Mouse (Mus musculus) brain, embryonic 14.5 days (tissue): ENCODE measurements around the gene Nfkb2.

Experiments
- CTCF ChIP-seq: fragments of 200-500 bp; IDR thresholded peaks from 2 replicates; pipeline ENCODE4 v1.5.1; 2012; ENCODE audit warnings: inconsistent platforms, mild to moderate bottlenecking, moderate library complexity, borderline replicate concordance; ENCODE audit not compliant: insufficient read depth, insufficient read length; ENCODE audit errors: extremely low read depth
- POLR2A ChIP-seq: fragments of 200-500 bp; IDR thresholded peaks from 2 replicates; pipeline ENCODE4 v1.6.1; 2012; ENCODE audit warnings: mild to moderate bottlenecking, inconsistent platforms, borderline replicate concordance; ENCODE audit not compliant: poor library complexity, insufficient read depth, insufficient read length, severe bottlenecking; ENCODE audit errors: extremely low read depth

GRCm38 (mm10) chr19:46306268-46306610 lies 2.1 kb downstream of the Nfkb2 start:
- TF ChIP-seq POLR2A (no peak), CTCF (no peak)
